Mouse (Mus musculus): Measurements from ENCODE around the gene Mical3.

DNA sequence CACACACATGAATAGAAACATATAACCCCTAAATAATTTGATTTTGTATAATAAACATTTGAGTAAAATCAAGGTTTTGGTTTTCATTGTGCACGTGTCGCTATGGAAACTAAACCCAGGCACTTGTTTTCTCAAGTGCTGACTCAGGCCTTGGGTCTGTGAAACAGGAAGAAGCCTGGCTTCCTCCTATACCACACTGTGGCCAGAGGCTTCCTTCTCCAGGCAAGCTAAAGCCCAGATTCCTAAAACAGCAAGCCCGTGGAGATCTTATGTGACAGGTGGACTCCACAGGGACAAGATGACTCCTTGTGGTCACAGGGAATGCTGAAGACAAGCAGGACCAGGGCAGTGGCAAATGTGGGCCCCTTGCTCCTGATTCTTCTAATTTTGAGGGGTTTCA lies 175.6 kb downstream of the Mical3 start:
- TF ChIP-seq CEBPB (IDR thresholded peaks at IDR 0.05; ENCODE audit: low read depth) (no peak), CTCF (IDR thresholded peaks at IDR 0.05; ENCODE audit: control insufficient read depth, insufficient read depth, insufficient read length) (no peak), USF1 (IDR thresholded peaks at IDR 0.05; ENCODE audit: low read depth) (no peak), MYOG (IDR thresholded peaks at IDR 0.05; ENCODE audit: control insufficient read depth, extremely low read depth, insufficient read length) (no peak), MAX (IDR thresholded peaks at IDR 0.05) (no peak), MYOD1 (IDR thresholded peaks at IDR 0.05; ENCODE audit: control insufficient read depth, insufficient read length, low read depth) (peak; percentile 82)

Data from C2C12 (cell line).